Mouse (Mus musculus): ENCODE results near the gene Nkx2-5.

Gene Nkx2-5

DNA sequence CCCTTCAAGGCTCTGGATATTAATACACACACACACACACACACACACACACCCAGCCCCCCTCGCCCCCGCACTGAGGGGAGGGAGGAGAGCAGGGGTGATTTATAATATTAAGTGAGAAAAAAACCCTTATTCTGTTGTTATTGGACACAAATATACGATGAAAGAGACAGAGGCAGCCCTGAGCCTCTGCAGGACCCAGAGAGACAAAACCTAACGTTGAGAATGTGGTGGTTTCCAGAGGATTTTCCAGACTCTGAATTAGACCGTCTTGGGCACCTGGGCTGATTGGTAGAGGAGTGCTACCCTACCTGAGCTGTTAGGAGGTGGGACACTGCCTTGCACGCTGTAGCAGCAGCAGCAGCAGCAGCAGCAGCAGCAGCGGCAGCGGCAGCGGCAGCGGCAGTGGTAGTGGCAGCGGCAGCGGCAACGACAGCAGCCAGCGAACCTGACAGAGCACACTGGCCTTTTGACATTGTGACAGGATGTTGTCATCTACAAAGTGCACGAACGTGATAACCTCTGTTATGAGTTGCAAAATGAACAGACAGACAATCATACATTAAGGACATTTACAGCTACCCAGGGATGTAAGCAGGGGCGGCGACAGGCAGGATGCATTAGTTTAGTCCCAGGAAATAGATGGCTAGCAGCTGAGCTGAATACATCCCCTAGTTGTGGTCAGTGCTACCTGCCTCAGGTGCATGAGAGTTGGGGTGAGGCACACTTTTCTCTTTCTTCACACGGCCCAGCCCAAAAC lies 7.8 kb downstream of the Nkx2-5 start:
- DNase-seq (ENCODE audit: low read depth, low spot score), result no peak

DNA sequence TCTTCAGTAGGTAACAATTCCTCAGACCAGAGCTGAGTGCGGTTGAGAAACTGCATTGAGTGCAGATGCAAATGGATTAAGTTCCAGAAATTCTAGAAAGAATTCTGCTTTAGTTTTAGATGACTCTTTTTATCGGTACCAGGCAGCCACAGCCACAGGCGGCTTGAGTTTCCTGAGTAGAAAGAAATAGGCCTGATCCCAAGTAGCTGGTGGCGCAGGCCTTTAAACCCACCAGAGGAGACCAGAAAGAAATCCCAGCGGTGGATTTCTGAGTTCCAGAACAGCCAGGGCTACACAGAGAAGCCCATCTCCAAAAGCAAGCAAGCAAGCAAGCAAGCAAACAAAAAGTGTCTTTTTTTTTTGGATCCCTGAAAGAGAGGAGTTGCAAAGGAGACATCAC lies 8.4 kb downstream of the Nkx2-5 start:
- no peak for DNase-seq (ENCODE audit: low read depth, low spot score)

DNA sequence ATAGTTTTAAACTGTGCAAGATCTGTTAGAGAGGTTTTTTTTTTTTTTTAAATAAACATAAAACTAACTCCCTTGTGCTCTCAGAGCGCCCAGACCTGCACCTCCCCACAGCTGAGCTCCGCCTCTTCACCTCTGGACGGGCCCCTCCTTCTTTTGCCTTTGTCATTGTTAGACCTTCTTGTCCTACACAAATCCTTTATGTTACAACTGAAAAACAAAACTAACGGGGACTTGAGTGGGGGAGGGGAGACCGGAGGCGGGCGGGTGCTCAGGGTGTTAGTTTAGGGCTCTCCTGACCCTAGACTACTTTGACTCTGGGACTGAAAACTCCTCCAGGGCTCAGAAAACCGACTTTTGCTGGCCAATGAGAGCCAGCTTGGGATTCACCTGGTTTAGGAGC lies 8.9 kb downstream of the Nkx2-5 start:
- DNase-seq (ENCODE audit: low read depth, low spot score), result no peak

DNA sequence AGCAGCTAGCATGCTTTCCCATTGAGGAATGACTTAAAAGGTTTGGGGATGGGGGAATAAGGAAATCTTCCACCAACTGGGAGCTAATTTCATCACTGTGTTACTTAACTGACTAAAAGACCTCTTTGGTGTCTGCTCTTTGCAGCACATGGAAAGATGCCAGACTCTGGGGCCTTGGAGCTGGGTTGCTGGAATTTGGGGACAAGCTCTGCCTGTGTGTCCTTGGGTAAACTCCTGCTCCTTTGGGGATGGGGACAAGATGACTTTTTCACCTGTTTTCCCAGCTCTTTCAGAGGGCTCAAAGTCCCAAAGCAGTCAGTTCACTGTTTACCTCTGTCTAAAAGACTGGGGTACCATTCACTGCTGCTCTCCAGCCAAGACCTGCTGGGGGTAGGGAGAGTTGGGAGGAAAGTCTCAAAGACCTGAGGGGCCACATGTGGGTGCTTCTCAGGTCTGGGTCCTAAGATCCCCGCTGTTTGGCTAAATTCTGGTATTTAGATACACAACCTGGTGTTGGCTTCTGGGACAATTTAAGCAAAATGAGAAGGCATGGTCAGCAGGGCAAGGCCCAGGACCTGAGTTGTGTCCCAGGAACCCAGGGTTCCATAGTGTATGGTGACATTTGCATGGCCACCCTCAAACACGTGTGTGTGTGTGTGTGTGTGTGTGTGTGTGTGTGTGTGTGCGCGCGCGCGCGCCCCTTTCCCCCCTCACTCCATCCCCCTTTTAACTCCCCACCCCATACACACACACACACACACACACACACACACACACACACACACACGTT lies 9.6 kb downstream of the Nkx2-5 start:
- DNase-seq (ENCODE audit: low read depth, low spot score), result no peak

DNA sequence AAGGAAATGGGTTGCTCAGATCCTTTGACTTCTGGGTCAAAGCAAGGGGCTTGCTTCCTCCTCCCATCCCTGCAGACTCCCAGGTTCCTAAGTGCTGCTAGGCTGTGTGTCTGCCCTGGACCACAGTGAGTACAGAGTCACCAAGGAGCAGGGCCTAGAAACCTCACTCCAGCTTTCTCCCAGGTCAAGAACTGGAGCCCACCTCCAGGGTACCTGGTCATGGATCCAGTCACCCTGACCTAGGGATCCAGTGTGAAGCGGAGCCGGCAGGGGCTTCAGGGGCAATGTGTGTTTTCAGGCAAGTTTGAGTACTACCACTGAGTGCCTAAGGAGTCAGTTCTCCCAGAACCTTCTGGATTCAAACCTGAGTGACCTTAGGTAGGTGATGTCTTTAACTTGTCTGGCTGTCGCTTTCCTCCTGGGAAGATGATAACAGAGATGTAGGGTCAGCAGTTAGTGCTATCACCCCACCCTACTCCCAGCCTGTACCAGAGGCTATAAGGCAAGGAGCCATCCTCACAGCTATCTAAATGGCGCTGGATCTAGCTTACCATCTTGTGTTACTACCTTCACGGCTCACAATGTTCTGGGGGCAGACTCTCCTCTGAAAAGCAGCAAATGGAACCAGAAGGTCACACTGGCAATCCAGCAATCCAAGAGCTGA lies 10.4 kb downstream of the Nkx2-5 start:
- DNase-seq (ENCODE audit: low read depth, low spot score), result no peak

DNA sequence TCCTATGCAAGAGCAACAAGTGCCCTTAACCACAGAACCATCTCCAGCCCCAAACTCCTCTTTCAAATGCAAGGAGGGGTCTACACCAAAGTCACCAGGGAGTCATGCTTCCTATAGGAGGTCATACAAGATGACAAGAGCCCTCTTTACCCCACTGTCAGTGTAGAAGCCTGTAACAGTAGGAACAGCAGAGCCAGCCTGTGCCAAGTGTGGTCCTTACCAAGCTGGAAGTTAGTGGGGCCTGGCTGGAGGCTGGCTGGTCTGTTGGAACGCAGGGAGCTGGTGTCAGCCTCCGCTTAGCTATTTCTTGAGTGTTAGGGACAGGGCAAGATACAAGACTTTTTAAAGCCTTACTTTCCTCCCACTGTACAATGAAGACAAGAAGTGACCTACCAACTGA lies 11.0 kb downstream of the Nkx2-5 start:
- DNase-seq (ENCODE audit: low read depth, low spot score), result no peak

DNA sequence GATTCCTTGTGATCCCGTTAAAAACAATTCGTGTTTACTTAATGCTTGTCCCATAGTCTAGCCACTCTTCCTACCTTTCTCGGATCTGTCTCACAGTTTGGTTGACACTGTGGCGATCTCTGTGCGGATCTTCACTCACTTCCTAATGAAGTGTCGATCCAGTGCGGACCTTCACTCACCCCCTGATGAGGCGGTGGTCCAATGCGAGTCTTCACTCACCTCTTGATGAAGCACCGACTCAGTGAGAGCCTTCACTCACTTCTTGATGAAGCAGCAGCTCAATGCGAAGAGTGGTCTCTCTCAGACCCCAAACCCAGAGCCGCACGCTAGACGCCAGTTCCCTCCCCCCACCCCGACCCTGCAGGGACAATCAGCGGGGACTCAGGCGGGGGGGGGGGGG lies 18.7 kb downstream of the Nkx2-5 start:
- no peak for DNase-seq (ENCODE audit: low read depth, low spot score)

DNA sequence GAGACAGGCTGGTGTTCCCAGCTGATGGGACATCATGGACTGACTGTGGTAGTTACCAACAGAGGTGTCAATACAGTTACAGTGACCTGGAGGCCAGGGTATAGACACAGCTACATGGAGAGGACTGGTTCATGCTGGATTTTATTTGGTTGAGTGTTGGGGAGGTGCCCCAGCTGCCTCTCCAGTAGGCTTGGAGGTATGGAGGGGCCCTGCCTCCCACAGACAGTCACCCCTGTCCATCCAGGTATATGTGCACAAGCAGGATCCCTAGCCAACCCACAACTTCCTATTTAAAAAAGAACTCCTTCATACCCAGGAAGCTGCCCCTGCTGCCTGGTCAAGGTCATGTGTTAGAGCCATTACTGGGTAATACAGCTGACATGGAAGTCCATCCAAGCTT lies 27.0 kb downstream of the Nkx2-5 start:
- no peak for DNase-seq (ENCODE audit: low read depth, low spot score)

DNA sequence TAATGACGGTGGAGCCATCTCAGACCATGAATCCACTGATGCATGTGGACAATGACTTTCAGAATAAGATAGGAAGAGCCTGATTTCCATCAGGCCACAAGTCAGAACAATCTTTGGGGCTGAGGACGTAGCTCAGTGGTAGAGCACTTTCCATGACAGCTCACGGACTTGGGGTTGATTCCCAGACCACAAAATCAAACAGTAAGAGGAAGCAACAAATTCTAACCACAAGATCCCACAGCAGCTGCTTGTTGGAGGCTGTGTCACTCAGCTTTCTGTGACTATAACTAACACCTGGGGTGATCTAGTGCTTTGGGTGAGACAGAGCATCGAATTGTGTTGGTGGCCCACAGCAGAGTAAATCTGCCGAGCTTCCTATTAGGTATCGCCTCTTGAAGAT lies 28.0 kb downstream of the Nkx2-5 start:
- DNase-seq (ENCODE audit: low read depth, low spot score), result no peak

DNA sequence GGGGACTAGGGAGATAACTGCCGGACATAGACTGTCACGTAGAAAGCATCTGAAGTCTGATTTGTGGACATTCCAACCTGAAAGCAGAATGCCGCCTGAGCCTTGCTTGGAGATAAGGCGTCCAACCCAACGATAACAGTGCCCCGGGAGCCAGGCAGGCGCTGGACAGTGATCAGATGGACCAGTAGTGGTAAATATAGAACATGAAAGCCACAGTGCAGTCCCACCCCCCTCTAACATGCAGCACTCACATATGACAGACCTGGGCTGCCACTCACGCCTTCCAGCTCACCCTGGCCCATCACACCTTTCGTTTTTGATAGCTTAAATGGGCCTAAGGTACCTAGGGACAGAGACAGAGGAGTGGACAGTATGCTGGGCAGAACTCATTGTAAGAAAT lies 31.3 kb downstream of the Nkx2-5 start:
- no peak for DNase-seq (ENCODE audit: low read depth, low spot score)

DNA sequence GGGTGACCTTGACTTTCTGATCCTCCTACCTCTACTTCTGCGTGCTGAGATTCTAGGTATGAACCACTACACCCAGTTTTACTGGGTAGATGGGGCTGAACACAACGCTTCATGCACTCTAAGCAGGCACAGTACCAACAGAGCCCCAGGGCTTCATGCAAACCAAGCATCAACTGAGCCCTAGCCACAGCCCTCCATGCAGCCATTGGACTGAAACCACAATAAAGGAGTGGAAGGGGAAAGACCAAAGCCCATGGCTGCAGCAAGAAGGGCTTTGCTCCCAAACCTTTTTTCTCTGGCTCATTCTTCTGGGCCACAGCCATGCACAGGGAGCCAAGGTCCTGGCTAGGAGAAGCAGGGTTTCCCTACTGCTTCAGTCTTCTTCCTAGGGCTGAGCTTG lies 32.2 kb downstream of the Nkx2-5 start:
- no peak for DNase-seq (ENCODE audit: low read depth, low spot score)

DNA sequence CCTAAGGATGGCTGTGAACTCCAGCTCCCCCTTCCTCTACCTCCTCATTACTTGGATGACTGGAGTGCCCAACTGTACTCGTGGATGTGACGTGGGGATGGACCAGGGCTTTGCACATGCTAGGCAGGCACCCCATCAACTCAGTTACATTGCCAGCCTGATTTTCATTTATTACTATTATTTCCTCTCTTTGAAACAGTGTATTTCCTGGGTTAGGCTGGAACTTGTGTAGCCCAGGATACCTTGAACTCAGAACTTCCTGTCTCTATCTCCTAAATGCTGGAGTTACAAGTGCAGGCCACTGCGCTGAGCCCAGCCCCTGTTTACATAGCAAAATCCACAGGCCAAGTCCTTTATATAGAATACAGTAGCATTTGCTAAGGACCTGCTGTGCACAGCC lies 41.9 kb downstream of the Nkx2-5 start:
- no peak for DNase-seq (ENCODE audit: low read depth, low spot score)

DNA sequence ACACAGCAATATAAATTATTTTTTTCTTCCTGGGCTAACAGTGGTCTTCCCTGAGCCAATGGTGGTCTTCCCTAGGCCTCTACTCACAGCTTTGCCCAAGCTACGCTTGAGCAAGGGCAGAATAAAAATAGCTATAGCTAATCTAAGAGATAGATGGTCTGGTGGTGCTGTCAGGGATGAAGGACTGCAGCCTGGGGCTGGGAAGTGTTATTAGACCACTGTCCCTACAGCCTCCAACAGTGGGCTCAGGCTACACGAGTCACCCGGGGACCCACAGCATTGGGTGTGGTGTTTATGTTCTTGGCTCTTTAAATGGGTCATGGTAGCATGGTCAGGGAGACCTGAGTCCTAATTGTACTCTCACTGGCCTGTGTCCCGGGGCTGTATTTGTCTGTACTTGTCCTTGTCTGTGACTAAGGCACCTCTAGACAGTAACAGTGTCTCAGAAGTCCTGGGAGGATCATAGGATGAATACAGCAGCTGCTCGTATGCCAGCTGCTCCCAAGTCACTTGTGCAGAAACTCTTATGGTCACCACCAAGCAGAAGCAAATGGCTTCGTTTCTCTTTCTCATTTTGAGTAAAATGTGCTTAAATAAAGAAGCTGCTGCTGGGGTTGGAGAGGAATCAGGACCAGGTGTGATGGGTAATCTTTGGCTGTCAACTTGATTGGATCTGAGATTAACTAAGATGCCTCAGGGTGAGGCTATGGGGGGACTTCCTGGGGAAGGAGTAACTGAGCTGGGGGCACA lies 47.3 kb downstream of the Nkx2-5 start:
- DNase-seq (ENCODE audit: low read depth, low spot score), result no peak

DNA sequence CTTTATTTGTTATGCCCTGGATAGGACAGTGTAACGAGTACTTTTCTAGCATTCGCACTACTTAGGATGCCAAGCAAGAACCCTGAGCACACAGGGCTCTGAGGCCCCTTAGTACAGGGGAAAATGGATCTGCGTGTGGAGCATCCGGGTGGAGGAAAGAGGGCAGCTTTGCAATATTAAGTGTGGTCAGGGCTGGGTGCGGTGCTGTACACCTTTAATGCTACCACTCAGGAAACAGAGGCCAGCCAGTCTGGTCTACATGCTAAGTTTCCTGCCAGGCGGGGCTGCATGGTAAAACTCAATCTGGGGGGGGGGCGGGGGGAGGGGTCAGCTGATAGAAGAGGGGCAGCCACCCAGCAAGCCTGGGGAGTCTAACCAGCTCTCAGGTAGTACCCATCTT lies 49.4 kb downstream of the Nkx2-5 start:
- no peak for DNase-seq (ENCODE audit: low read depth, low spot score)

DNA sequence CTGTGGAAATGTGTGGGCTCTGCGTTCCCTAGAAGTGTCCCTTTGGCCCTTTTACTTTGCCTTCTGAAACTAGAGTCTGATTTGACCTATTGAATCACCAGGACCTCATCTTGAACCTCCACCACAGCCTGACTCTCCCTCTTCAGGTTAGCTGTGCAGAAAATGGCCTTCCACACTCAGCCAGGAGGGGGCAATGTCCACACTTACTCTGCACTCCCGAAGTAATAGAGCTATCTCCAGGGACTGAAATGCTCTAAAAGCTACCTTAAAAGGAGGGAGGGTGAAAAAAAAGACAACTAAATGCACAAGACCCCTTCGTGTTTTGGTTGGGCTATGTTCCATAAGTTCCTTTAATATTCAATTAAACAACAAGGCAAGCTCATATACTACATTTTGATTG lies 50.1 kb downstream of the Nkx2-5 start:
- no peak for DNase-seq (ENCODE audit: low read depth, low spot score)

DNA sequence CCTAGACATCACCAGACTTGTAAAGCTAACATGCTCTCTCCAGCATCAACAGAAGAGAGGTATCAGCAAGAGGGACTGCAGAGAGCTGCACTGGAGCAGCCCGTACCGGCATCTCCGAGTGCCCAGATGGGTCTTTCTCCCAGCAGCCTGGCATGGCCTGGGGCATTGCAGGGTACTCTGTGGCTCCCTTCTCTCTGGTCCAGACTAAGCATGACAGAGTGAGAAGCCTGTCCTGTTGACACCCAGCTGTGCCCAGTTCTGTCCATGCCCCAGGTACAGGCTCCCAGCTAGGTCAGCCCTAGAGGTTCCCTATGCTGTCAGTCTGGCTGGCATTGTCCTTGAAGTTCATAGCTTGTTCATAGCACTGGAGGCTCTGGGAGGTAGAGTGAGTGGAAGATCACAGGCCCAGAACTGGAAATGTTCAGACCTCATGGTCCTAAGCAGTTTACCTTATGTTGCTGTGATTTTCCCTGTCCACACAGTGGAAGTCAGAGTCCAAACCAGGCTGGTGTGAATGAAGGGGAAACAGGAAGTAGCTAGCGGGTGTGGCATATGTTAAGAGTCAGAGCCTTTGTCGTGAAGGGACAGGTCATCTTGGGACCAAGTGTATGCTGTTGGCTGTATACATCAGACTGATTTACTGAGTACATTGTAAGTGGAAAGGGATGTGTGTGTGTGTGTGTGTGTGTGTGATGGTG lies 51.6 kb downstream of the Nkx2-5 start:
- no peak for DNase-seq (ENCODE audit: low read depth, low spot score)

DNA sequence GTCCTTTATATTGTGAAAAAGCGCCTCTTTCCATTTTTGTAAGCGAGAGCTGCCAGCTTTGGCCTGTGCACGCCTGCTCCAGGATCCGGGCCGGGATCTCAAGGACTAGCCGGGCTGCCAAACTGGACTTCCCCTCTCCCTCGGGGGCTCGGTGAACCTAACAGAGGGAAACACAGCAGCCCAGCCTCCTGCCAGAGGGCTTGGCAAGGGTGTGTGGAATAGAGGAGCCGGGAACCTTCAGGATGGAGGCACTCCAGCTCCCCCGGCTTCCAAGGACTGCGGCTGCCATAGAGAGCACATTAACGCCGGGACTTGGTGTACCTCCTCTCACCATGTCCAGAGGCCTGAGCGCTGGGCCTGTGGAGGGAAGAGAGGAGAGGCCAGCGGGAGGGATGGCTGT lies 52.7 kb downstream of the Nkx2-5 start:
- no peak for DNase-seq (ENCODE audit: low read depth, low spot score)

DNA sequence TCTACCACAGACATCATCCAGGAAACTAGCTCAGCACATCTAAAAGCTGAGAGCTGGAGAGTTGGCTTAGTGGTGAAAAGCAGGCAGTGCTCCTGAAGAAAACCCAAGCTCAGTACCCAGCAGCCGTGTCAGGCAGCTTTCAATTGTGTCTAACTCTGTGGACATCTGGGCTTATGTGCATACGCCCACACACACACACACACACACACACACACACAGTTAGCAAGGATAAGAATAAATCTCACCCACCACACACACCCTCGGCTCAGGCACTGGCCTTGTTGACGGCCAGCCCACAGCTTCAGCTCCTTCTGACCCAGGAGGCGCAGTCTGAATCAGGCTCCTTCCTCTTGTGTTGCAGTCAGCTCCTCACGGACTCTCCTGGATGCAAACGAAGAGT lies 53.2 kb downstream of the Nkx2-5 start:
- no peak for DNase-seq (ENCODE audit: low read depth, low spot score)

DNA sequence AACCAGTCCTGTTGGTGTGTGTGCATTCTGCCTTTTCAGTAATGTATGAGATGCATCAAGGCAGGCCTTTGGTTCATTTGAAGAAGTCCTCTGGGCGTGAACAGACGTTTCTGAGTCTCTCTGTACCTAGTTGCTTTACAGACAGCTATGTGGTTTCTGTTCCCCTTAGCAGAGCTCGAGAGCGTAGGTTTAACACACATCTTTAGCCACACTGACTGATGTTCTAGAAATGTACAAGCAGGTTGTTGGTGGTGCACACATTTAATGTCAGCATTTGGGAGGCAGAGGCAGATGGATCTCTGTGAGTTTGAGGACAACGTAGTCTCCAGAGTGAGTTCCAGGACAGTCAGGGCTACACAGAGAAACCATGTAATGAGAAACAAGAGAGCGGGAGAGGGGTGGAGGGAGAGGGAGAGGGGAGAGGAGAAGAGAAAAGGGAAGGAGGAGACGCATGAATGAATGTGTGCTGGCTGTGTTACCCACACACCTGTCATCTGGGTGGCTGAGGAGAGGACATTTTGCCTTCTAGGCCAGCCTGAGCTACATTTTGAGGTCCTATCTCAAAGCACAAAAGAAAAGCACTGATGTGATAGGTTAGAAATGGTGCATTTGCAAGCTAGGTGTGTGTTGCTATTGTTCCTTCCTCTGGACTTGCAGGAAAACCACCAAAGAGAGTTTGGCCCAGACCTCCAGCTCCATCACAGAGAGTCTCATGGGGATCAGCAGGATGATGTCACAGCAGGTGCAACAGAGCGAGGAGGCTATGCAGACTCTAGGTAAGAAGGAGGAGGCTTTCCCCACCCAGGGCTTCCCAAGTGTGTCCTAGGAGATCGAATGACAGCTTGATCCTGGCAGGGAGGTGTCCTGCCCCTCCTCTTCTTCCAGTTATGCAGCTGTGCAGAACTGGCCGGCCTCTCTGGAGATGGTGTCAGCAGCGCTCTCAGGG lies 54.3 kb downstream of the Nkx2-5 start:
- DNase-seq (ENCODE audit: low read depth, low spot score), result no peak
